Mouse (Mus musculus) hindbrain, embryonic 14.5 days (tissue): ENCODE measurements at regions not wholly inside any gene's neighbourhood (a gene's known extent, or its start where the extent isn't known, plus 50 kb on each side); places are given as distances from the start of the nearest gene placed in this dataset.

ENCODE experiments used
- ATAC-seq: fragments of 200-750 bp; cut with Nextera tagmentation; 2 replicates; pipeline ENCODE4 v1.8.0; 2017; ENCODE audit warnings: moderate number of reproducible peaks, mild to moderate bottlenecking, moderate TSS enrichment, moderate library complexity; ENCODE audit not compliant: low FRiP score
- DNase-seq: peaks from one replicate; pipeline ENCODE4 v3.0.0-alpha.2; 2015; ENCODE audit warnings: low spot score
- H3K27ac ChIP-seq: fragments of 300-500 bp; sonication (generic); 2 replicates; pipeline ENCODE4 v1.5.1; 2014; ENCODE audit warnings: mild to moderate bottlenecking, moderate library complexity
- H3K27me3 ChIP-seq: fragments of 300-500 bp; sonication (generic); 2 replicates; pipeline ENCODE4 v1.6.1; 2014; ENCODE audit warnings: mild to moderate bottlenecking, low read length, mixed read lengths; ENCODE audit not compliant: control insufficient read depth, insufficient read depth
- H3K36me3 ChIP-seq: fragments of 300-500 bp; sonication (generic); replicated peaks from 2 replicates; pipeline ENCODE4 v1.6.1; 2014; ENCODE audit not compliant: control insufficient read depth, insufficient read depth
- H3K4me1 ChIP-seq: fragments of 300-500 bp; sonication (generic); replicated peaks from 2 replicates; pipeline ENCODE4 v1.6.1; 2014; ENCODE audit warnings: antibody characterized with exemption, low read length, mixed read lengths; ENCODE audit not compliant: control insufficient read depth, insufficient read depth
- H3K4me2 ChIP-seq: fragments of 300-500 bp; sonication (generic); replicated peaks from 2 replicates; pipeline ENCODE4 v1.6.1; 2014; ENCODE audit warnings: mild to moderate bottlenecking, moderate library complexity
- H3K4me3 ChIP-seq: fragments of 300-500 bp; sonication (generic); replicated peaks from 2 replicates; pipeline ENCODE4 v1.5.1; 2014; ENCODE audit warnings: mild to moderate bottlenecking, low read length
- H3K9ac ChIP-seq: fragments of 300-500 bp; sonication (generic); 2 replicates; pipeline ENCODE4 v1.6.1; 2014
- H3K9me3 ChIP-seq: fragments of 300-500 bp; sonication (generic); 2 replicates; pipeline ENCODE4 v1.6.1; 2016; ENCODE audit warnings: low read length; ENCODE audit not compliant: control insufficient read depth
- WGBS: fragments of 180-500 bp; shearing (Covaris S2); extraction: QIAGEN DNeasy Blood & Tissue Kit; methylation state at CpG from one replicate; pipeline ENCODE4 v1.1.7; 2014; 5-methylcytosine and 5-hydroxymethylcytosine counted together

DNA sequence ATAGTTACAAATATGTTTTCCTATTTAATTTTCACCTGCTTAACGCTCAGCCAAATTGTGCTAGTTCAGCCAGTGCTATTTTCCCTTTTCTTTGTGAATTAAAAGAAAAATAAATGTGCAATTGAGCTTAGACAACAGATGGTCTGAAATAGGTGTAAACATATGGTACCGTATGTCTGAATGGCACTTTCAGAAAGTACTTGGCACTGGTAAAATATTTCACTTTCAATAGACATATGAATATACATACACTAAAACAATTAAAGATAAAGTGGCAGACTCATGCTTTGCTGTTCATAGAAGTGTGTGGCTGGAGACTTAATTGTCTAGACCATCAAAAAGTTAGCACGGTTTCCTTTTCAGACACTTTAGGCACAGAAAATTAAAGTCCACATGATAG is 794.8 kb upstream of the Slitrk1 start:
- H3K4me2 ChIP-seq = no peak overlapping the region
- WGBS = 81% methylated on average over 3 of the region's 3 CpGs
- no peaks in the 10 kb centered on the region for H3K4me1 ChIP-seq
- H3K27ac ChIP-seq = no peak overlapping the region
- no peaks in the 10 kb centered on the region for H3K9me3 ChIP-seq
- DNase-seq (no peak), ATAC-seq (no peak)
- H3K36me3 ChIP-seq = no peaks in the 10 kb centered on the region
- no peak overlapping the region for H3K9ac ChIP-seq
- no peak overlapping the region for H3K4me3 ChIP-seq
- no peaks in the 10 kb centered on the region for H3K27me3 ChIP-seq

- no peak overlapping the region for H3K27ac ChIP-seq
- H3K36me3 ChIP-seq = no peaks in the 10 kb centered on the region
- no peak for ATAC-seq
These were observed 786.3 kb upstream of the Slitrk1 start for GRCm38 (mm10) chr14:109700296-109700695.

DNA sequence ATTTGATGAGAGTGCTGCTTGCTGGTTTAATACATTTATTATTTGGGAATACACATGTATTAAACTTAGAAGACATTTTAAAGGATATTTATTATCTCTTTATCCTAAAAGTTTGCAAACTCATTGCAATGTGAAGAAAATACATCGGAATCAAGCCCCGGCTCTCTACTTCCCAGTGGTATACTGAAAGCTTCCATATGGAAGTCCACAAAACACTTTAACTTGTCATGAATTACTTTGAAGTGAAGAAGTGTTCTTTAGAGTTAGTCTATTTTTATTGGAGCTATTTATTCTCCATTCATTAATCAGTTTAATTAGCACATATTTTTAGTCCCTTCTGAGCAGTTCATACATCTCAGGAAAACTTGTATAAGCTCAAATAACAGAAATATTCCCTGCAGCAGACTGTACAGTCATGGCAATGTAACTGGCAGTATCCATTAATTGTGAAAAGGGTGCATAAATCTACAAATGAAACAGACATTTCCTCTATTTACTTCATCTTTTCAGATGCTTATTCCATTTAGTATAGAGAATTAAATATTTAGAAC is 754.7 kb upstream of the Slitrk1 start:
- Histone ChIP-seq H3K27ac (no peak overlapping the region), H3K4me1 (no peaks in the 10 kb centered on the region), H3K9ac (no peak overlapping the region), H3K4me2 (no peak overlapping the region), H3K36me3 (no peaks in the 10 kb centered on the region), H3K27me3 (no peaks in the 10 kb centered on the region), H3K9me3 (no peaks in the 10 kb centered on the region), H3K4me3 (no peak overlapping the region)
- WGBS = 90% methylated on average over 2 of the region's 2 CpGs
- no peak for ATAC-seq
- DNase-seq = no peak

More at GRCm38 (mm10) chr14:109700296-109700695, 786.3 kb upstream of the Slitrk1 start:
- H3K4me3 ChIP-seq = no peak overlapping the region
- H3K9me3 ChIP-seq = no peaks in the 10 kb centered on the region
- H3K27me3 ChIP-seq = no peaks in the 10 kb centered on the region
- no peak overlapping the region for H3K9ac ChIP-seq
- no peak for DNase-seq
- no peaks in the 10 kb centered on the region for H3K4me1 ChIP-seq
- H3K4me2 ChIP-seq = no peak overlapping the region
- whole genome bisulfite sequencing = 79% methylated on average over 2 of the region's 2 CpGs

GRCm38 (mm10) chr14:109668076-109668475 is 754.1 kb upstream of the Slitrk1 start:
- DNase-seq (peak; percentile 38), ATAC-seq (no peak)
- Histone ChIP-seq H3K4me1 (no peaks in the 10 kb centered on the region), H3K4me3 (no peak overlapping the region), H3K36me3 (no peaks in the 10 kb centered on the region), H3K4me2 (no peak overlapping the region), H3K27me3 (no peaks in the 10 kb centered on the region), H3K27ac (no peak overlapping the region), H3K9ac (no peak overlapping the region), H3K9me3 (no peaks in the 10 kb centered on the region)
- 89% methylated on average over 2 of the region's 2 CpGs for WGBS

- no peak for DNase-seq
- no peaks in the 10 kb centered on the region for H3K9me3 ChIP-seq
- H3K4me1 ChIP-seq = no peaks in the 10 kb centered on the region
- H3K36me3 ChIP-seq = no peaks in the 10 kb centered on the region
- H3K27me3 ChIP-seq = no peaks in the 10 kb centered on the region
- 70% methylated on average over 5 of the region's 5 CpGs for WGBS
- H3K27ac ChIP-seq = no peak overlapping the region
- ATAC-seq = no peak
- no peak overlapping the region for H3K4me2 ChIP-seq
- no peak overlapping the region for H3K4me3 ChIP-seq
- H3K9ac ChIP-seq = no peak overlapping the region
These were observed 749.6 kb upstream of the Slitrk1 start for GRCm38 (mm10) chr14:109663503-109664039.

GRCm38 (mm10) chr14:109660351-109660750 is 746.4 kb upstream of the Slitrk1 start:
- Histone ChIP-seq H3K9me3 (no peaks in the 10 kb centered on the region), H3K36me3 (no peaks in the 10 kb centered on the region), H3K4me1 (no peaks in the 10 kb centered on the region), H3K4me3 (no peak overlapping the region), H3K4me2 (no peak overlapping the region), H3K27me3 (no peaks in the 10 kb centered on the region), H3K27ac (no peak overlapping the region), H3K9ac (no peak overlapping the region)
- ATAC-seq (no peak), DNase-seq (peak; percentile 54)

GRCm38 (mm10) chr14:109648536-109648935 is 734.6 kb upstream of the Slitrk1 start:
- H3K4me3 ChIP-seq = no peak overlapping the region
- H3K27ac ChIP-seq = no peak overlapping the region
- no peaks in the 10 kb centered on the region for H3K9me3 ChIP-seq
- H3K4me2 ChIP-seq = no peak overlapping the region
- DNase-seq (no peak), ATAC-seq (no peak)
- H3K36me3 ChIP-seq = no peaks in the 10 kb centered on the region
- no peaks in the 10 kb centered on the region for H3K27me3 ChIP-seq
- H3K4me1 ChIP-seq = no peaks in the 10 kb centered on the region
- 88% methylated on average over 4 of the region's 4 CpGs for WGBS
- H3K9ac ChIP-seq = no peak overlapping the region
